Mouse (Mus musculus) subcutaneous adipose tissue, adult 2 months (tissue): Measurements from ENCODE around the gene Gm20905. TPM values are rescaled to one million over a fixed set of nuclear protein-coding genes. Genes with fewer than 3 reads are reported as not detected.

Experiments used
- polyA plus RNA-seq: library from polyadenylated mRNA; depleted of rRNA; stranded (reverse); fragments of >200 nt; gene quantifications from 2 replicates; pipeline ENCODE4 v1.2.3, GENCODE M21; 2012; ENCODE audit warnings: low replicate concordance; rRNA removed

The Gm20905 gene
- not detected in 2 replicates for polyA plus RNA-seq

DNA sequence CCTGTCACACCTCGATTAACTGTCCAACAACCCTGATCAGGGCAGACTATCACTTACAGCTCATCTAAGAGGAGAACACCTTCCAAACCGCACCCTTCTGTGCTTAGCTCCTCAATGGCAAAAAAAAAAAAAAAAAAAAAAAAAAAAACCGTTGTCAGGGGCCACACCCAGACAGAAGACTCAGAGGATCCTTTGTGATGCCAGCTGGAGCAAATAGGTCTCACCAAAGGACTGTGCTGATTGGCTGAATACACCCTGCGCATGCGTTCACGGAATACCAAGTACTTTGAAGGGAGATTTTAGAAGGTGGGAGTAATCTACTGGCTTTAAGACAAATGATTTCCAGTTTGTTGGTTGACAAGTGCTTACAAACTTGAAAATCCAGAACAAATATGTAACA, at the start of gene Gm20905:
Gene Gm20905 (minus strand): TSS at position 101 of the 400 bp plus-strand sequence.

